Mouse (Mus musculus) monocyte, adult 59 days (primary cell): ENCODE data around the gene Iba57. TPM values are rescaled to one million over a fixed set of nuclear protein-coding genes. Genes with fewer than 3 reads are reported as not detected.

Experiments
- total RNA-seq, 2 experiments: library from RNA; stranded (reverse); gene quantifications; one replicate each; pipeline ENCODE4 v1.2.4; 2023

The Iba57 gene
- total RNA-seq: 10 to 100 TPM in 1 of 2 experiments, 1 to 10 TPM in 1; 9.9 to 10.6 TPM

DNA sequence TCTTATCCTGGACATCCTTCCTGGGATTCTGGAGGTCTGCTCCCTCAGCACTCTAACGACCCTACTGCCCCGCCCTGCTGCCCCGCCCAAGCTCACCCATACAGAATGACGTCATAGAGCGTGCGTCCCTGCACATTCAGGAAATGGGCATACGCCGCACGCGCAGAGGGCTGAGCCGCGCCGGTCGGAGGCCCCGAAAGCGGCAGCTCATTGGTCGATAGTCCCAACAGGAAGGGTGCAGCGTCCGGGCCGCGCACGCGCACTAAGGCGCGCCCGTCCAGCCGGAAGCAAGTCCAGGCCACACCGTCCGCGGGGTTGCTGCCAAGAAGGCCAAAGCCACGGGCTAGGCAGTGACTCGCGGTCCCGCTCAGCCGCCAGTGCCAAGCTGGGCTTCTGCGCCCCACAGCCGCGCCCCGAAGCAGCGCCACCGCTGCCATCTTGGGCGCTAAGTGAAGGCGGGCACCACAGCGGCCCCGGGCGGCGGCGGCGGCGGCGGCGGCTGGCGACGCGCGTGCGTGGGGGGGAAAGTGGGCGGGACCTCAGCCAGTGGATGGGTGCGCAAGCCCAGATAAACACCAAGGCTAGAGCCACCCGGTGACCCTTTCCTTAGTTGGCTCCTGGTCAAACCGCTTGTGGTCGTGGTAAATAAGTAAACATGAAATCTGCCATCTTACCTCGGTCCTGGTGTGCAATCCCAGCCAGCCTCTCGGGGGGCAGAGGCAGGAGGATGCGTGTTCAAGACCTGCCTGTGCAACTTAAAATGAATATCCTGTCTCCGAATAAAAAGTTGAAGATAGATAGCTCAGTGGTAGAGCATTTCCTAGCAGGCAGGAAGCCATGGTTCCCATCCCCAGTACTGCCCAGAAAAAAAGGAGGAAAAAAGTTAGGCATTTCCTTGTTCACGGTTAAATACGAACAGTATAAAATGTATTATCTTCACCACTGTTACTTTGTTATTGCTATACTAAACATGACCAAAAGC is at the start of gene Iba57:
Gene Iba57, minus strand, starts transcription at position 485 of the 982 bp plus-strand sequence.

DNA sequence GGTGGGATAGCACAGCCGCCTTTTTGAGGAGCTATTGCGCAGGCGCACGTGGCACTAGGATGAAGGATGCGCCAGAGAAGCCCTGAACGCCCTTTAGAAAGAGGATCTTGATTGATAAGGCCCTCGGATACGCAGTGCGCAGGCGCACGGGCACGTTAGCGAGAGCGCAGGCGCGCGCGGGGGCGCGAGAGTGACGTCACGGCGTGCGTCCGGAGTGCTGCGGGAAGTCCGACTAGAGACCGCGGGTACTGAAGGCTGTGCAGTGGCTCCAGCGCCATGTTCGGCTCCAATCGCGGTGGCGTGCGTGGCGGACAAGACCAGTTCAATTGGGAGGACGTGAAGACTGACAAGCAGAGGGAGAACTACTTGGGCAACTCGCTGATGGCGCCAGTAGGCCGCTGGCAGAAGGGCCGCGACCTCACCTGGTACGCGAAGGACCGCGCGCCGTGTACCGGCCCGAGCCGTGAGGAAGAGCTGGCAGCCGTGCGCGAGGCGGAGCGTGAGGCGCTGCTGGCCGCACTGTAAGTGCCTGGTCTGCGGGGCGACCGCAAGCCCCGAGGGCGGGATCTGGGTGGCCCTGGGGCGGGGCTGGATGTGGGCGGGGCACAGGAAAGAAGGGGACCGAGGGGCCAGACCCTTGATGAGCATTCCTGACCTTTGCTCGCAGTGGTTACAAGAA is 44.8 kb upstream of the Iba57 start, which contains the start of gene 2310033P09Rik:
Gene 2310033P09Rik, plus strand, starts transcription at position 169 of the 679 bp plus-strand sequence.

DNA sequence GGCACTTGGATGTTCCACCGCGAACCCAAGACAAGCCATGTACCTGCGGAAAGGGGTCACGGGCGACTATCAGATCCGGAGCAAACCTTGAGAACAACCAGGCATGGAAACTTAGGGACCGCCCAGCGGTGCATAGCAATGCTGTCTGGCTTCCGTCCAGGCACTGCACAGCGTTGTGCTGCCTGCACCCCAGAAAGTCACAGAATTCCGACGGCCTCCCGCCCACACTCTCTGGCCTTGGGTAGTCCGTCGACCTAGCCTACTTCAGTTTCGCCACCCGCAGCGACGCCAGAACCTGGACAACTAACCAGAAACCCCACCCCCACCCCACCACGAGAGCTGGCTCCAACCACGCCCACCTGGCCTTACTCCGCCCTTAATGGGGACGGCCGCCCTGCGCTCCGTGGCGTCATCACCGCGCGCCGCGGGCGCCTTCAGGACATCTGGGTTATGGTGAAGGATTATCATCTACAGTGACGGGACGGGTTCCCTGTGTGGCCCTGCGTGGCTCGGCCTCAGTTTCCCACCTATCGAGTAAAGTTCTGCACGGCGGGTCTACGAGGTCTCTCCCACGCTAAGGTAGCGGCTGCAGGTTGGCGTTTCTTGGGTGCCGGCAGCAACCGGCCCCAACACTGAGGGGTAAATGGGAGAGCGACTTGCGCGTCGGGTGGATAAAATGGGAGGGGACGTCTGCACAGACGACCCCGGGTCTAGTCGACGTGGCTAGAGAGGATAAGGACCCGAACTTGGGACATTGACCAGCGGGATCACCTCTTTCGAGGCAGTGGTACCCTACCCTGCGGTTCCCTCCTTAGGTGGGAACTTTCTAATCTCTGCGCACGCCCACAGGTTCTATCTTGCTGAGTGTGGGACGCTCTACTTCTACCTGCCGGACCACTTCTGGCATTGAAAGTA is 38.8 kb upstream of the Iba57 start, which contains the start of gene Mrpl55:
Gene Mrpl55, plus strand, starts transcription at position 406 of the 915 bp plus-strand sequence.

DNA sequence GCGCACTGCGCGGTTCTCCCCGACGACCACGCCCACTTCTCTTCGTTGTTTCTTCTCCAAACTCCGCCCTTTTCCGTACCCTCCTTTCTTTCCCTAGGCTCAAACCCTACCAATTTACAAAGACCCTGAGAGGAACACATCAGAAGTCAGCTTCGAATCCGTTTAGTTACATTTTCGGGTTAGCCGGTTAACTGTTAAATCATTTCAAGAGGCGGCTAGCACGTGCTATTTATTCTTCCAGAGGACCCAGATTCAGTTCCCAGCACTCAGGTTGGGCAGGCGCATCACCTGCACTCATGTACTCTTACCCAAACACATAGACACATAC is 28.5 kb upstream of the Iba57 start, which contains the start of gene Guk1:
Gene Guk1, minus strand, starts transcription at position 154 of the 328 bp plus-strand sequence.

DNA sequence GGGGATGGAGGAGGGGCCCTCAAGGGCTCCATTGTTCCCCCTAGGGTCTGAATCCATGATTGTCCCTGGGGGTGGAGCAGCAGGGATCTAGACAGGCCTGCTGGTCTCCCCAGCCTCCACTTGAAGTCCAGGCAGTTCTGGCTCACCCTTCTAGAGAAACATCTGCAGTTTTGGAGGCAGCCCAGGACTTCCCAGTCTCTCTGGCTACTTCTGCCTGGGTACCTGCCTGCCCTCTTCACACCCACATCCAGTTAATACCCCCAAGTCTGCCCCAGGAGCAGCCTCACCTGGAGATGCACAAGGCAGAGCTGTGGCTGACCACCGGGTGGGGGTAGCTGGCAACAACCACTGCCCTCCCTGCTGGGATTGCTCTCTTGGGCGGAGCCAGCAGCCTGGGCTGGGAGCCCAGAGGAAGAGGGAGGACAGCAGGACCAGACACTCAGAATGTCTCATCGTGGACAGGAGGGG is 19.4 kb upstream of the Iba57 start, which contains the start of gene Gjc2:
Gene Gjc2, minus strand, starts transcription at position 350 of the 468 bp plus-strand sequence.

DNA sequence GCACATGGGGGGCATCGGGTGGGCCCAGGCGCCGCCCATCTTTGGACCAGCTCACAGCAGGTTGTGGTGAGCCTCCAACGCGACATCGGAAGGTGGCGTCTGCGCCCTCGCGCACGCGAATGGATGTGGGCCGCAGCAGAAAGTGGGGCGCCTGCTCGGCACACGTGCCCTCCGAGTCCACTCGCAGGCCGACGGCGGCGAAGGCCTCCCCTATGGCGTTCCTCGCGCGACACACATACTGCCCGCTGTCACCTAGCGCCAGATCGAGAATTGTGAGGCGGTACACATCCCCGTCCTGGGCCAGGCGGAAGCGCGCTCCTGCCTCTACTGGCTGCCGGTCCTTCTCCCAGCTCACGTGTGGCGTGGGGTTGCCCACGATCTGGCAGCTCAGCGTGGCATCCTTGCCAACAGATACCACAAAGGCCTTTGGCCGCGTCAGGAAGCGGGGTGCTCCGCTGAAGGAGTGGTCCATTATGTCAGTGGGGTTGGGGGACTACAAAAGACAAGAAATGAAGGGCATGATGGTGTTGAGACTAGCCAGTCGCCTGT is 27.6 kb downstream of the Iba57 start, which contains the start of gene Obscn:
Gene Obscn, minus strand, starts transcription at position 499 of the 549 bp plus-strand sequence.

Other genes starting within 250 kb of the Iba57 start
- gene Btnl10, start 245.8 kb downstream of the Iba57 start, total RNA-seq: not detected
- 10 to 100 TPM; 79.4 to 81.0 TPM for gene Rnf187, start 224.8 kb downstream of the Iba57 start, total RNA-seq
- 1 to 10 TPM; 3.2 TPM for gene Hist3h2ba, start 214.8 kb downstream of the Iba57 start, total RNA-seq
- 10 to 100 TPM; 29.4 to 31.8 TPM for gene Hist3h2a, start 209.1 kb downstream of the Iba57 start, total RNA-seq
- under 1 TPM; 0.13 to 0.21 TPM for gene Trim17, start 209.1 kb downstream of the Iba57 start, total RNA-seq
- gene Trim11, start 185.6 kb downstream of the Iba57 start, total RNA-seq: 10 to 100 TPM; 40.7 to 41.1 TPM
- under 1 TPM in 1 of 2 experiments, not detected in 1; 0.16 TPM for gene Obscn, start 27.3 kb downstream of the Iba57 start, total RNA-seq
- not detected for gene Gjc2, start 19.5 kb upstream of the Iba57 start, total RNA-seq
- gene Guk1, start 28.5 kb upstream of the Iba57 start, total RNA-seq: 10 to 100 TPM; 18.5 to 23.3 TPM
- 10 to 100 TPM; 11.1 to 16.3 TPM for gene Mrpl55, start 38.7 kb upstream of the Iba57 start, total RNA-seq
- gene 2310033P09Rik, start 44.6 kb upstream of the Iba57 start, total RNA-seq: 10 to 100 TPM; 16.8 to 19.8 TPM
- gene Arf1, start 64.5 kb upstream of the Iba57 start, total RNA-seq: 100 to 1,000 TPM; 337 to 350 TPM
- gene Wnt3a, start 127.0 kb upstream of the Iba57 start, total RNA-seq: not detected
- not detected for gene Wnt9a, start 143.2 kb upstream of the Iba57 start, total RNA-seq
- gene Prss38, start 211.9 kb upstream of the Iba57 start, total RNA-seq: not detected